Mouse (Mus musculus): ENCODE measurements around the gene Rnf149. TPM values are rescaled to one million over a fixed set of nuclear protein-coding genes. Genes with fewer than 3 reads are reported as not detected.

Gene Rnf149
- 23.5 and 27.6 TPM in 2 replicates for polyA plus RNA-seq (2014; fragmentation: Nextera tagmentation; extraction: Ambion mirVana)

DNA sequence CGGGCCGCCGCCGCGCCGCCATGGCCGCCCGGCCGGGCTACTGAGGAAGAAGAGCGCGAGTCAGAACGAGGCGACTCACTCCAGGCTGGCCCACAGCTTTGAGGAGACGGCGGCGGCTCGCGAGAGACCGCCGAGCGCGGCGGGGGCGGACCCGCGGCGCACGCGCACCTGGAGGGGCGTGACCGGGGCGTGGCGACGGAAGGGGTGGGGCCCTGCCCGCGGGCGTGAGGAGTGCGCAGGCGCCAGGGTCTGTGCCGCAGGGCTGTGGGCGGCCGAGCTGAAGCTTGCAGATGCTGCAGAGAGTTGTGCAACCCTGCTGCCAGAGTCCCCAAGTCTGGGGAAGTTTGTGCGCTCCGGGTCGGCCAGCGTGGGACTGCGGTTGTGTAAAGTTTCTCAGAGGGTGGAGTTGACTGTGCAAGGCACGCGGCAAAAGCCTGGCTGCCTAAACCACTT, at the start of gene Rnf149:
Gene Rnf149, minus strand, starts transcription at position 153 of the 453 bp plus-strand sequence.
- Histone ChIP-seq H3K9me3 (ENCODE audit: control insufficient read depth, low read length) (no peaks in the 10 kb centered on the region), H3K27ac (replicated peaks; ENCODE audit: low read depth, low read length) (peak within 1 kb of the TSS; percentile 99), H3K4me3 (ENCODE audit: low read depth, low read length) (peak within 1 kb of the TSS; percentile 95), H3K4me1 (ENCODE audit: control insufficient read depth, insufficient read depth, low read length) (peaks cover 26% of the 10 kb centered on the region), H3K9ac (ENCODE audit: low read depth, low read length) (peak within 1 kb of the TSS; percentile 95), H3K27me3 (replicated peaks; ENCODE audit: control insufficient read depth, insufficient read depth, low read length) (no peaks in the 10 kb centered on the region), H3K4me2 (ENCODE audit: low read depth, low read length) (peak within 1 kb of the TSS; percentile 87), H3K36me3 (ENCODE audit: control insufficient read depth, insufficient read depth, low read length) (no peaks in the 10 kb centered on the region)
- WGBS: 0% methylated on average over 19 of the region's 49 CpGs
- DNase-seq (ENCODE audit: low spot score): peak; percentile 96
- peak; percentile 97 for ATAC-seq (ENCODE audit: low read depth)

DNA sequence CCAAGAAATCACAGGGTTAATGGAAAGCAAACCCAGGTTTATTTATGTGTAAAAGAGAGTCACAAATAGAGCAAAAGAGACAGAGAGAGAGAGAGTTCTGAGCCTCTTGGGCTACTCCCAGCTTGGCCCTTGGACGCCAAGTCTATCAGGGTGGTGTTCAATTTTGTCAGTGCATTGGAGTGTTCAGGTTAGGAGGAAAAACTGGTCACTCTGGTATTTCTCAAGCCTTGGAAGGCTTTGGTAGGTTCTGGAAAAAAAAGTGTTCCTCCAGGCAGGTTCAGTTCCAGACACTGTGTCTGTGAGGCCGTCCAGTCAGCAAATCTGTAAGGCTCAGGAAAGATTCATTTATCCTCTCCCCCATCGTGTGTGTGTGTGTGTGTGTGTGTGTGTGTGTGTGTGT, 48.3 kb upstream of the Rnf149 start:
- Histone ChIP-seq H3K27me3 (replicated peaks; ENCODE audit: control insufficient read depth, insufficient read depth, low read length) (no peaks in the 10 kb centered on the region), H3K36me3 (ENCODE audit: control insufficient read depth, insufficient read depth, low read length) (no peaks in the 10 kb centered on the region), H3K9me3 (ENCODE audit: control insufficient read depth, low read length) (no peaks in the 10 kb centered on the region), H3K27ac (replicated peaks; ENCODE audit: low read depth, low read length) (no peak overlapping the region), H3K4me1 (ENCODE audit: control insufficient read depth, insufficient read depth, low read length) (no peaks in the 10 kb centered on the region), H3K4me2 (ENCODE audit: low read depth, low read length) (no peak overlapping the region), H3K9ac (ENCODE audit: low read depth, low read length) (no peak overlapping the region), H3K4me3 (ENCODE audit: low read depth, low read length) (no peak overlapping the region)
- 68% methylated on average over 3 of the region's 3 CpGs for WGBS
- DNase-seq (ENCODE audit: low spot score) (no peak), ATAC-seq (ENCODE audit: low read depth) (no peak)

DNA sequence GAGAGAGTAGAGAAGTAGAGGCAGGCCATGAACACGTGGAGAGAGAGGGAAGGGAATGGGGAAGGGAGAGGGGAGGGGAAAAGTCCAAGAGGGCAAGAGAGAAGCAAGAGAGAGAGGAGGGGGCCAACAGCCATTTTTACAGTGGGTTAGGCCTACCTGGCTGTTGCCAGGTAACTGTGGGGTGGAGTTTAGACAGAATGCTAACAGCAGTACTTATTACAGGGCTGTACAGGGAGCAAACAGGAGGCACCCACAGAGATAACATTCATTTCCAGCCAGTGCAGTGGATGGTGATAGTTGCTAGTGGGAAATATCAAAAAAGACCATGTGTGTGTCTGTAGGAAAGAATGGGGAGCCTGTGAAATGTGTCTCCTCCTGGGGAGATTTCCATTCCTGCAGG, 46.5 kb upstream of the Rnf149 start:
- DNase-seq (ENCODE audit: low spot score) (no peak), ATAC-seq (ENCODE audit: low read depth) (no peak)
- 31% methylated on average over 1 of the region's 1 CpGs for WGBS
- Histone ChIP-seq H3K4me3 (ENCODE audit: low read depth, low read length) (no peak overlapping the region), H3K9ac (ENCODE audit: low read depth, low read length) (no peak overlapping the region), H3K27ac (replicated peaks; ENCODE audit: low read depth, low read length) (no peak overlapping the region), H3K36me3 (ENCODE audit: control insufficient read depth, insufficient read depth, low read length) (no peaks in the 10 kb centered on the region), H3K27me3 (replicated peaks; ENCODE audit: control insufficient read depth, insufficient read depth, low read length) (no peaks in the 10 kb centered on the region), H3K9me3 (ENCODE audit: control insufficient read depth, low read length) (no peaks in the 10 kb centered on the region), H3K4me1 (ENCODE audit: control insufficient read depth, insufficient read depth, low read length) (no peaks in the 10 kb centered on the region), H3K4me2 (ENCODE audit: low read depth, low read length) (no peak overlapping the region)

DNA sequence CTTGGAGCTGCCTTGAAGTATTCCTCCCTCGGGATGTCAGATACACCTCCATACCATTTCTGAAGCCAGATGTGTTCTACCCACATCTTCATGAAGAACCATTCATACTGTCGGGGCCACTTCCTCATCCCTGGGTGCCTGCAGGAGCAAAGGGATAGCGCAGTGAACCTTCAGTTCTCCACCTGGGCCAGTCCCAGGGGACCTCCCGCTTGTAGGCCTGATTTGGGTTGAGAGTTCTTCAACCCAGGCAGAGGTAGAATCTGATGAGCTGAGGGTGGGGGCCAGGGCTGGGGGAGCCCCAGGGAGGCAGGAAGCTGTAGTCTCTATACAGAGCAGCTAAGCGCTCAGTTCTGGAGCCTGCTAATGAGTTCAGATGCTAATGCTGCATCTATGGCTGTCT, 45.9 kb upstream of the Rnf149 start:
- no peak for DNase-seq (ENCODE audit: low spot score)
- WGBS: 87% methylated on average over 5 of the region's 5 CpGs
- ATAC-seq (ENCODE audit: low read depth): no peak

GRCm38 (mm10) chr1:39618524-39618923, 41.3 kb upstream of the Rnf149 start:
- no peak for DNase-seq (ENCODE audit: low spot score)
- WGBS: 36% methylated on average over 8 of the region's 8 CpGs
- Histone ChIP-seq H3K9me3 (ENCODE audit: control insufficient read depth, low read length) (no peaks in the 10 kb centered on the region), H3K36me3 (ENCODE audit: control insufficient read depth, insufficient read depth, low read length) (no peaks in the 10 kb centered on the region), H3K4me2 (ENCODE audit: low read depth, low read length) (no peak overlapping the region), H3K4me1 (ENCODE audit: control insufficient read depth, insufficient read depth, low read length) (0 out of 2 replicates have a peak, but pooled peaks cover 5% of the 10 kb centered on the region), H3K4me3 (ENCODE audit: low read depth, low read length) (no peak overlapping the region), H3K27me3 (replicated peaks; ENCODE audit: control insufficient read depth, insufficient read depth, low read length) (no peaks in the 10 kb centered on the region), H3K27ac (replicated peaks; ENCODE audit: low read depth, low read length) (no peak overlapping the region), H3K9ac (ENCODE audit: low read depth, low read length) (no peak overlapping the region)
- no peak for ATAC-seq (ENCODE audit: low read depth)

More for the DNA sequence above, 45.9 kb upstream of the Rnf149 start:
- Histone ChIP-seq H3K4me2 (ENCODE audit: low read depth, low read length) (no peak overlapping the region), H3K36me3 (ENCODE audit: control insufficient read depth, insufficient read depth, low read length) (no peaks in the 10 kb centered on the region), H3K4me3 (ENCODE audit: low read depth, low read length) (no peak overlapping the region), H3K27ac (replicated peaks; ENCODE audit: low read depth, low read length) (no peak overlapping the region), H3K4me1 (ENCODE audit: control insufficient read depth, insufficient read depth, low read length) (no peaks in the 10 kb centered on the region), H3K9me3 (ENCODE audit: control insufficient read depth, low read length) (no peaks in the 10 kb centered on the region), H3K27me3 (replicated peaks; ENCODE audit: control insufficient read depth, insufficient read depth, low read length) (no peaks in the 10 kb centered on the region), H3K9ac (ENCODE audit: low read depth, low read length) (no peak overlapping the region)

DNA sequence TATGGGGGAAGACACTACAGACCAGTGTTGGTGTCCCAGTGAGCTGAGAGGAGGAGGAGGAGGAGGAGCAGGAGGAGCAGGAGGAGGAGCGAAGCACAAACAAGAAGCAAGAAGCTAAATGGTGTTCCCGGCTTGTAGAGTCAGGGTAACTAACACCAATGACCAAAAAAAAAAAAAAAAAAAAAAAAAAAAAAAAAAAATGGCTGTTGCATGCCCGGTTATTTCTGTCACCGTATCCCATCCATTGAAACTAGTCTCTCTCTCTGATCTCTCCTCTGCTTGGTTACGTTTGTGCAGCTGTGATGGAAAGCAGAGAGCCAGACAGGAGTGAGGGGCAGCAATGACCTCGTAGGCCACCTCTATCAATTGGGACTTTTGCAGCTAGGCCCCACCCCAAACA, 38.3 kb upstream of the Rnf149 start:
- Histone ChIP-seq H3K36me3 (ENCODE audit: control insufficient read depth, insufficient read depth, low read length) (no peaks in the 10 kb centered on the region), H3K4me3 (ENCODE audit: low read depth, low read length) (no peak overlapping the region), H3K9me3 (ENCODE audit: control insufficient read depth, low read length) (no peaks in the 10 kb centered on the region), H3K9ac (ENCODE audit: low read depth, low read length) (no peak overlapping the region), H3K4me1 (ENCODE audit: control insufficient read depth, insufficient read depth, low read length) (0 out of 2 replicates have a peak, but pooled peaks cover 5% of the 10 kb centered on the region), H3K4me2 (ENCODE audit: low read depth, low read length) (no peak overlapping the region), H3K27me3 (replicated peaks; ENCODE audit: control insufficient read depth, insufficient read depth, low read length) (no peaks in the 10 kb centered on the region), H3K27ac (replicated peaks; ENCODE audit: low read depth, low read length) (no peak overlapping the region)
- DNase-seq (ENCODE audit: low spot score) (no peak), ATAC-seq (ENCODE audit: low read depth) (no peak)
- 57% methylated on average over 6 of the region's 6 CpGs for WGBS

DNA sequence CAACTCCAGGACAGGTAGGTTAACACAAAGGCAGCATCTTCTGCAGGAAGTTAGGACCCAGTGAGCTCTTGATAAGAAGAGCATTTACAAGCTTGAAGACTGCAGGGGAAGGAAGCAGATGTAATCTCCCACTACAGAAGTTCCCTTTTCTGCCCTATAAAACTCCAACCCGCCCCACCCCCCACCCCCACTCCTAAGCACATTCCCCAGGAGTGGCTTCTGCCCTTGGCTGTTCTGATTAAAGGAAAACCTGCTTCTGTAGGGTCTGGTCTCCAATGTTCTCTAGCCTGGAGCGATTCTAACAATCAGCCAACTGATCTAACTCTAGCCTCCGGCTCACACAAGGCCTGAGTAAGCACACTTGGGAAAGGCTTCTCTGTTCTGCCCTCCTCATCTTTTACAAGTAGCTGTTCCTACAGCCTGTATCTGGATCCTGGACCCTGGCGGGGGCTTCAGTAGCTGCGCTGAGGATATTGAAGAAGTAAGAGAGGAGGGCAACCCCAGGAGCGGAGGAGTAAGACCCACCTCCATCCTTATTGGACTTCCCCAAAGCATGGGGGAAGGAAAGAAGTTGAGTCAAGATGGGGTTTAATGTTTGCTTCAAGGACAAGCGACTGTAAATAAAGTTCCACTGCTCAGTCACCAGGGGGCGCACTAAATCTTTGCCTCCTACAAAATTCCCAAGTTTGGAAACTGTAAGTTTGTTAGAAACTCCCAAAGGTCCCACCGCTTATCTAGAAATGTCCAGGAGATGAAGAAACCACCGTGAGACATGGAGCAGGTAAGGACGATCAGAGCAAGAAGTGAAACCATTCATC, 37.5 kb upstream of the Rnf149 start:
- Histone ChIP-seq H3K27ac (replicated peaks; ENCODE audit: low read depth, low read length) (no peak overlapping the region), H3K9me3 (ENCODE audit: control insufficient read depth, low read length) (no peaks in the 10 kb centered on the region), H3K9ac (ENCODE audit: low read depth, low read length) (no peak overlapping the region), H3K4me2 (ENCODE audit: low read depth, low read length) (peak overlapping the region; percentile 16; the same call in 1 of the 2 replicates), H3K36me3 (ENCODE audit: control insufficient read depth, insufficient read depth, low read length) (no peaks in the 10 kb centered on the region), H3K27me3 (replicated peaks; ENCODE audit: control insufficient read depth, insufficient read depth, low read length) (no peaks in the 10 kb centered on the region), H3K4me3 (ENCODE audit: low read depth, low read length) (no peak overlapping the region), H3K4me1 (ENCODE audit: control insufficient read depth, insufficient read depth, low read length) (0 out of 2 replicates have a peak, but pooled peaks cover 5% of the 10 kb centered on the region)
- 19% methylated on average over 11 of the region's 11 CpGs for WGBS
- peak; percentile 72 for DNase-seq (ENCODE audit: low spot score)
- ATAC-seq (ENCODE audit: low read depth): no peak

- Histone ChIP-seq H3K27ac (replicated peaks; ENCODE audit: low read depth, low read length) (no peak overlapping the region), H3K9me3 (ENCODE audit: control insufficient read depth, low read length) (no peaks in the 10 kb centered on the region), H3K36me3 (ENCODE audit: control insufficient read depth, insufficient read depth, low read length) (no peaks in the 10 kb centered on the region), H3K9ac (ENCODE audit: low read depth, low read length) (no peak overlapping the region), H3K4me3 (ENCODE audit: low read depth, low read length) (no peak overlapping the region), H3K4me2 (ENCODE audit: low read depth, low read length) (no peak overlapping the region), H3K27me3 (replicated peaks; ENCODE audit: control insufficient read depth, insufficient read depth, low read length) (no peaks in the 10 kb centered on the region), H3K4me1 (ENCODE audit: control insufficient read depth, insufficient read depth, low read length) (0 out of 2 replicates have a peak, but pooled peaks cover 5% of the 10 kb centered on the region)
- WGBS: 70% methylated on average over 3 of the region's 3 CpGs
- DNase-seq (ENCODE audit: low spot score) (peak; percentile 53), ATAC-seq (ENCODE audit: low read depth) (no peak)
Measured at GRCm38 (mm10) chr1:39613061-39613460, 35.9 kb upstream of the Rnf149 start.
